Mouse (Mus musculus): ENCODE results near the gene Zdhhc7. TPM values are rescaled to one million over a fixed set of nuclear protein-coding genes. Genes with fewer than 3 reads are reported as not detected.
A peak's percentile ranks its signal among the peaks of the same experiment; 100 is the strongest.

The Zdhhc7 gene
- polyA plus RNA-seq, 1 experiment = 172 TPM

GRCm38 (mm10) chr8:120050376-120050775 is 50.9 kb downstream of the Zdhhc7 start:
- WGBS = 74% methylated on average over 10 of the region's 10 CpGs
- TF ChIP-seq POLR2A (IDR thresholded peaks at IDR 0.05; ENCODE audit: low read depth, low read length) = no peak
- no peak for TF ChIP-seq CTCF (IDR thresholded peaks at IDR 0.05; ENCODE audit: extremely low read depth, insufficient read length, insufficient replicate concordance, low read depth, low read length)
- H3K36me3 ChIP-seq (ENCODE audit: control insufficient read depth, insufficient read depth, low read length) = no peaks in the 10 kb centered on the region
- no peaks in the 10 kb centered on the region; the same call in none of the 2 replicates for H3K4me1 ChIP-seq (ENCODE audit: control insufficient read depth, insufficient read depth, insufficient read length, low read length)
- H3K4me3 ChIP-seq (ENCODE audit: low read depth, low read length) = no peak overlapping the region
- no peaks in the 10 kb centered on the region for H3K27me3 ChIP-seq (ENCODE audit: control insufficient read depth, insufficient read depth, low read length)
- H3K27ac ChIP-seq (ENCODE audit: insufficient read depth, low read depth, low read length) = no peak overlapping the region

- Histone ChIP-seq H3K4me1 (ENCODE audit: control insufficient read depth, insufficient read depth, insufficient read length, low read length) (no peaks in the 10 kb centered on the region; the same call in none of the 2 replicates), H3K4me3 (ENCODE audit: low read depth, low read length) (no peak overlapping the region), H3K27me3 (ENCODE audit: control insufficient read depth, insufficient read depth, low read length) (no peaks in the 10 kb centered on the region), H3K36me3 (ENCODE audit: control insufficient read depth, insufficient read depth, low read length) (no peaks in the 10 kb centered on the region), H3K27ac (ENCODE audit: insufficient read depth, low read depth, low read length) (no peak overlapping the region)
- WGBS = 79% methylated on average over 13 of the region's 13 CpGs
- TF ChIP-seq CTCF (IDR thresholded peaks at IDR 0.05; ENCODE audit: extremely low read depth, insufficient read length, insufficient replicate concordance, low read depth, low read length) (no peak), POLR2A (IDR thresholded peaks at IDR 0.05; ENCODE audit: low read depth, low read length) (no peak)
Measured at GRCm38 (mm10) chr8:120049949-120050348, 51.3 kb downstream of the Zdhhc7 start.

GRCm38 (mm10) chr8:120046258-120047020 is 54.8 kb downstream of the Zdhhc7 start:
- H3K27me3 ChIP-seq (ENCODE audit: control insufficient read depth, insufficient read depth, low read length) = no peaks in the 10 kb centered on the region
- H3K4me3 ChIP-seq (ENCODE audit: low read depth, low read length) = no peak overlapping the region
- H3K27ac ChIP-seq (ENCODE audit: insufficient read depth, low read depth, low read length) = peak overlapping the region; percentile 91
- TF ChIP-seq CTCF (IDR thresholded peaks at IDR 0.05; ENCODE audit: extremely low read depth, insufficient read length, insufficient replicate concordance, low read depth, low read length) = no peak
- TF ChIP-seq POLR2A (IDR thresholded peaks at IDR 0.05; ENCODE audit: low read depth, low read length) = no peak
- H3K4me1 ChIP-seq (ENCODE audit: control insufficient read depth, insufficient read depth, insufficient read length, low read length) = no peaks in the 10 kb centered on the region; the same call in 1 of the 2 replicates
- no peaks in the 10 kb centered on the region for H3K36me3 ChIP-seq (ENCODE audit: control insufficient read depth, insufficient read depth, low read length)
- 64% methylated on average over 14 of the region's 14 CpGs for WGBS

- no peak overlapping the region for H3K27ac ChIP-seq (ENCODE audit: insufficient read depth, low read depth, low read length)
- no peak for TF ChIP-seq CTCF (IDR thresholded peaks at IDR 0.05; ENCODE audit: extremely low read depth, insufficient read length, insufficient replicate concordance, low read depth, low read length)
- no peak for TF ChIP-seq POLR2A (IDR thresholded peaks at IDR 0.05; ENCODE audit: low read depth, low read length)
- whole genome bisulfite sequencing = 70% methylated on average over 5 of the region's 5 CpGs
Measured at GRCm38 (mm10) chr8:120045471-120045870, 55.8 kb downstream of the Zdhhc7 start.

GRCm38 (mm10) chr8:120044907-120045306 is 56.4 kb downstream of the Zdhhc7 start:
- no peak overlapping the region for H3K27ac ChIP-seq (ENCODE audit: insufficient read depth, low read depth, low read length)
- no peak overlapping the region for H3K4me3 ChIP-seq (ENCODE audit: low read depth, low read length)
- H3K4me1 ChIP-seq (ENCODE audit: control insufficient read depth, insufficient read depth, insufficient read length, low read length) = no peaks in the 10 kb centered on the region
- TF ChIP-seq CTCF (IDR thresholded peaks at IDR 0.05; ENCODE audit: extremely low read depth, insufficient read length, insufficient replicate concordance, low read depth, low read length) (no peak), POLR2A (IDR thresholded peaks at IDR 0.05; ENCODE audit: low read depth, low read length) (no peak)
- 87% methylated on average over 8 of the region's 8 CpGs for WGBS
- H3K36me3 ChIP-seq (ENCODE audit: control insufficient read depth, insufficient read depth, low read length) = no peaks in the 10 kb centered on the region
- no peaks in the 10 kb centered on the region for H3K27me3 ChIP-seq (ENCODE audit: control insufficient read depth, insufficient read depth, low read length)

More at GRCm38 (mm10) chr8:120045471-120045870, 55.8 kb downstream of the Zdhhc7 start:
- no peaks in the 10 kb centered on the region for H3K4me1 ChIP-seq (ENCODE audit: control insufficient read depth, insufficient read depth, insufficient read length, low read length)
- H3K27me3 ChIP-seq (ENCODE audit: control insufficient read depth, insufficient read depth, low read length) = no peaks in the 10 kb centered on the region
- no peaks in the 10 kb centered on the region for H3K36me3 ChIP-seq (ENCODE audit: control insufficient read depth, insufficient read depth, low read length)
- no peak overlapping the region for H3K4me3 ChIP-seq (ENCODE audit: low read depth, low read length)

- Histone ChIP-seq H3K4me3 (ENCODE audit: low read depth, low read length) (no peak overlapping the region), H3K36me3 (ENCODE audit: control insufficient read depth, insufficient read depth, low read length) (no peaks in the 10 kb centered on the region), H3K27ac (ENCODE audit: insufficient read depth, low read depth, low read length) (no peak overlapping the region), H3K4me1 (ENCODE audit: control insufficient read depth, insufficient read depth, insufficient read length, low read length) (no peaks in the 10 kb centered on the region), H3K27me3 (ENCODE audit: control insufficient read depth, insufficient read depth, low read length) (no peaks in the 10 kb centered on the region)
- WGBS = 51% methylated on average over 10 of the region's 10 CpGs
- no peak for TF ChIP-seq CTCF (IDR thresholded peaks at IDR 0.05; ENCODE audit: extremely low read depth, insufficient read length, insufficient replicate concordance, low read depth, low read length)
- no peak for TF ChIP-seq POLR2A (IDR thresholded peaks at IDR 0.05; ENCODE audit: low read depth, low read length)
Measured at GRCm38 (mm10) chr8:120042542-120043312, 58.6 kb downstream of the Zdhhc7 start.

- Histone ChIP-seq H3K27ac (ENCODE audit: insufficient read depth, low read depth, low read length) (no peak overlapping the region), H3K4me3 (ENCODE audit: low read depth, low read length) (no peak overlapping the region), H3K4me1 (ENCODE audit: control insufficient read depth, insufficient read depth, insufficient read length, low read length) (peaks cover 6% of the 10 kb centered on the region), H3K36me3 (ENCODE audit: control insufficient read depth, insufficient read depth, low read length) (no peaks in the 10 kb centered on the region), H3K27me3 (ENCODE audit: control insufficient read depth, insufficient read depth, low read length) (no peaks in the 10 kb centered on the region)
- TF ChIP-seq CTCF (IDR thresholded peaks at IDR 0.05; ENCODE audit: extremely low read depth, insufficient read length, insufficient replicate concordance, low read depth, low read length) = no peak
- no peak for TF ChIP-seq POLR2A (IDR thresholded peaks at IDR 0.05; ENCODE audit: low read depth, low read length)
- WGBS = 60% methylated on average over 1 of the region's 1 CpGs
Measured at GRCm38 (mm10) chr8:120040861-120041260, 60.4 kb downstream of the Zdhhc7 start.

All from small intestine, adult 2 months (tissue).